Mouse (Mus musculus) kidney, adult 2 months (tissue): ENCODE data around the gene Aldh8a1.

Source experiments
- CTCF ChIP-seq: fragments of 200-500 bp; conservative IDR thresholded peaks from 2 replicates; pipeline ENCODE4 v1.5.1; 2011; ENCODE audit warnings: low read depth, mild to moderate bottlenecking, control low read depth, low read length, moderate library complexity, mixed read lengths; ENCODE audit not compliant: insufficient read depth, insufficient read length
- POLR2A ChIP-seq: fragments of 200-500 bp; IDR thresholded peaks from one replicate; pipeline ENCODE4 v1.6.1; 2011; ENCODE audit warnings: low read depth, low read length, control low read depth

DNA sequence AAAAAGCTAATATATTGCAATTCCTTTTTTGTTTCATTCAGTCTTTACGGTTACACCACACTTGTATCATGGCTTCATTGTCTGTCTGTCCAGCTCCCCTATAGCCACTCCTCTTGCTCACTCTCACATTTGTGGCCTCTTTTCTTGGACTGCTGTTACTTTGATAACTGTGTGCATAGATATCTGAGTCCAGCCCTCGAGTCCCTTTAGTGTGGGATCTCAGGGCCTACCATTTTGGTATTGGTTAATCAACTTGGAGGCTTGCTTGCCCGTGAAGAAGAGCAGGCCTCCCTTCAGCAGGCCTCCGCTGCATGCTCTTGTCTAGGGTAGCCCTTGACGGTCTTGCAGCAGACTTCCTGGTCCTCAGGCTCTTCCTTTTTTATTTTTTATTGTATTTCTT is 27.6 kb upstream of the Aldh8a1 start:
- TF ChIP-seq CTCF = no peak
- TF ChIP-seq POLR2A = no peak
